Comparison of ENCODE assay signal across 13 mouse cellular contexts in the genomic region with DNA sequence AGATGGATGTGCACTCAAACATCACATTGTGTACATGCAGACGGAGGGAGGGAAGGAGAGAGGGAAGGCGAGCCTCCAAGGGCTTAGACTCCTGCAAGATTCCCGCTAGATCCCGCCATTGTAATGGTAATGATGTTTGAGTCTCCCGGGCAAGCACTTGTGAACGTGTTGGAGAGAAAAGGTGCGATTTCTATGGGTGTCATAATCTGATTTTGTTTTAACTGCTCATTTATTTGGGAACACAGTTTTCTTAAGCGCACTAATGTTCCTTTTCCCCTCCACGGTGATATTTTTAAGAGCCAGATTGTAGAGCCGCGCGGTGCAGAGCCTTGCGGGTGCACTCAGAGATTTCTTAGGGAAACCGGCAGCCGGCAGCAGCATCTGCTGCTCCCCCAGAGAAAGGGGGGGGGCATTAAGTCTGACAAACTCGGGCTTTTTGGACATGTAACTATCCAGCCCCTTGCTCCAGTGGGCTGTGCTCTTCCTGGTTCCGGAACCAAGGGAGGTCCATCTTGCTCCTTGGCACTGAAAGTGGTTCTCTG. TPM values are rescaled to one million over a fixed set of nuclear protein-coding genes. Genes with fewer than 3 reads are reported as not detected.
A peak's percentile ranks its signal among the peaks of the same experiment; 100 is the strongest.
DNase-seq lines count a peak whose midpoint lies in the region; ATAC-seq lines count a peak whose summit lies in the region.
"Had no signal": no experiment of that assay in that cellular context is flagged by ENCODE, and none has a peak within 500 bp of the region (broad histone marks: within the 10 kb centered on the region; RNA-seq: fewer than 3 reads in every experiment).

No protein-coding gene starts in this region.

- peaks cover 77% of the 10 kb centered on the region for H3K27me3 ChIP-seq in embryonic facial prominence, embryonic 10.5 days (replicated peaks; ENCODE audit: low read depth, poor library complexity, severe bottlenecking)
- peaks cover 5% of the 10 kb centered on the region; the same call in 1 of the 2 replicates for H3K27me3 ChIP-seq in hindbrain, embryonic 15.5 days
- no peaks in the 10 kb centered on the region for H3K27me3 ChIP-seq in neural tube, embryonic 15.5 days (replicated peaks)

- 12% methylated on average over 17 of the region's 17 CpGs for WGBS in embryonic facial prominence, embryonic 10.5 days
- WGBS in hindbrain, embryonic 15.5 days, result 4% methylated on average over 17 of the region's 17 CpGs
- 7% methylated on average over 17 of the region's 17 CpGs for WGBS in neural tube, embryonic 15.5 days

- peak overlapping the region; percentile 48 for H3K4me2 ChIP-seq in hindbrain, embryonic 15.5 days
- H3K4me2 ChIP-seq in neural tube, embryonic 15.5 days, result peak overlapping the region; percentile 46

- H3K4me3 ChIP-seq in embryonic facial prominence, embryonic 10.5 days, result no peak overlapping the region; the same call in 1 of the 2 replicates
- H3K4me3 ChIP-seq in hindbrain, embryonic 15.5 days, result peak overlapping the region; percentile 12
- no peak overlapping the region for H3K4me3 ChIP-seq in neural tube, embryonic 15.5 days (replicated peaks)
- H3K4me3 ChIP-seq: limb, embryonic 10.5 days had no signal

- no peak for ATAC-seq in hindbrain, embryonic 15.5 days (ENCODE audit: low FRiP score, low read depth)
- ATAC-seq in neural tube, embryonic 15.5 days (ENCODE audit: low FRiP score), result no peak
- ATAC-seq in erythroid progenitor cell, adult 5-6 weeks (replicated peaks; ENCODE audit: low FRiP score, poor library complexity, severe bottlenecking), result no peak
- ATAC-seq in cerebellum, adult (ENCODE audit: insufficient number of reproducible peaks, low FRiP score, low TSS enrichment), result no peak

- H3K36me3 ChIP-seq in embryonic facial prominence, embryonic 10.5 days (replicated peaks), result no peaks in the 10 kb centered on the region
- H3K36me3 ChIP-seq in hindbrain, embryonic 15.5 days, result no peaks in the 10 kb centered on the region
- no peaks in the 10 kb centered on the region for H3K36me3 ChIP-seq in neural tube, embryonic 15.5 days
- H3K36me3 ChIP-seq: limb, embryonic 10.5 days had no signal

- no peaks in the 10 kb centered on the region for H3K9me3 ChIP-seq in embryonic facial prominence, embryonic 10.5 days
- no peaks in the 10 kb centered on the region for H3K9me3 ChIP-seq in hindbrain, embryonic 15.5 days
- no peaks in the 10 kb centered on the region for H3K9me3 ChIP-seq in neural tube, embryonic 15.5 days (replicated peaks)
- H3K9me3 ChIP-seq: limb, embryonic 10.5 days had no signal

- peaks cover 10% of the 10 kb centered on the region for H3K4me1 ChIP-seq in embryonic facial prominence, embryonic 10.5 days
- H3K4me1 ChIP-seq in hindbrain, embryonic 15.5 days (replicated peaks), result peaks cover 19% of the 10 kb centered on the region
- peaks cover 24% of the 10 kb centered on the region for H3K4me1 ChIP-seq in neural tube, embryonic 15.5 days
- H3K4me1 ChIP-seq: limb, embryonic 10.5 days had no signal

- peak overlapping the region; percentile 26; the same call in 1 of the 2 replicates for H3K9ac ChIP-seq in hindbrain, embryonic 15.5 days
- 0 out of 2 replicates have a peak overlapping the region, but pooled peaks have one; percentile 17 for H3K9ac ChIP-seq in neural tube, embryonic 15.5 days (replicated peaks)

- H3K27ac ChIP-seq in embryonic facial prominence, embryonic 10.5 days (replicated peaks), result peak overlapping the region; percentile 20; the same call in 1 of the 2 replicates
- H3K27ac ChIP-seq in hindbrain, embryonic 15.5 days (replicated peaks), result peak overlapping the region; percentile 27; the same call in 1 of the 2 replicates
- H3K27ac ChIP-seq in neural tube, embryonic 15.5 days (replicated peaks), result no peak overlapping the region; the same call in 1 of the 2 replicates
- H3K27ac ChIP-seq: kidney, postnatal 0 days; limb, embryonic 10.5 days had no signal

- peak; percentile 57 to 64 for DNase-seq in right cerebral cortex, postnatal 10 days (ENCODE audit: low spot score in 2 of 2)
- no peak for DNase-seq in right cerebral cortex, adult 18-20 months
- no peak for DNase-seq in embryonic facial prominence, embryonic 10.5 days (ENCODE audit: low spot score)
- no peak for DNase-seq in yolk sac, embryonic 10.5 days (ENCODE audit: low spot score)
- DNase-seq: heart, postnatal 36 days; lung, adult 2 months; thymus, postnatal 25 days had no signal

RNA-seq across cellular contexts. Expression of gene Ntsr1, which starts 11.5 kb away (rescaled TPM):
- 0.16 and 0.35 TPM in 2 replicates for polyA plus RNA-seq in embryonic facial prominence, embryonic 10.5 days (2016; fragmentation: Nextera tagmentation; extraction: Ambion mirVana)
- polyA plus RNA-seq in hindbrain, embryonic 15.5 days (2015; fragmentation: Nextera tagmentation; extraction: Ambion mirVana), result 2.7 and 2.8 TPM in 2 replicates
- polyA plus RNA-seq in neural tube, embryonic 15.5 days (2015; fragmentation: Nextera tagmentation; extraction: Ambion mirVana), result 2.0 and 2.2 TPM in 2 replicates
- total RNA-seq in erythroid progenitor cell, adult 5-6 weeks (2015; ENCODE audit: low replicate concordance), result not detected in 2 replicates
- not detected in 2 replicates for total RNA-seq in erythroid progenitor cell, adult 5-6 weeks (2017; ENCODE audit: low replicate concordance)
- total RNA-seq: heart, postnatal 36 days had no signal
- polyA plus RNA-seq: lung, adult 2 months had no signal

RNA-seq across cellular contexts. Expression of gene Slco4a1, which starts 32.2 kb away (rescaled TPM):
- 3.3 and 4.1 TPM in 2 replicates for polyA plus RNA-seq in embryonic facial prominence, embryonic 10.5 days (2016; fragmentation: Nextera tagmentation; extraction: Ambion mirVana)
- polyA plus RNA-seq in hindbrain, embryonic 15.5 days (2015; fragmentation: Nextera tagmentation; extraction: Ambion mirVana), result 1.9 and 2.2 TPM in 2 replicates
- polyA plus RNA-seq in neural tube, embryonic 15.5 days (2015; fragmentation: Nextera tagmentation; extraction: Ambion mirVana), result 2.4 and 4.0 TPM in 2 replicates
- 5.9 and 8.3 TPM in 2 replicates for total RNA-seq in erythroid progenitor cell, adult 5-6 weeks (2015; ENCODE audit: low replicate concordance)
- 1.5 TPM in 1 of 2 replicates, not detected in the other for total RNA-seq in erythroid progenitor cell, adult 5-6 weeks (2017; ENCODE audit: low replicate concordance)

Comparison
In these comparisons a context has a peak if more than half of its experiments do, and no peak if none do; other contexts are left out.
1. DNase-seq: peak in right cerebral cortex, postnatal 10 days (2 of 2); none in right cerebral cortex, adult 18-20 months (single experiment), embryonic facial prominence, embryonic 10.5 days (single experiment) and yolk sac, embryonic 10.5 days (single experiment).